Comparison of ENCODE assay signal across 16 mouse cellular contexts in genomic region chr12:71373633-71374032, GRCm38 (mm10).
"Had no signal": no experiment of that assay in that cellular context is flagged by ENCODE, and none has a peak within 500 bp of the region (broad histone marks: within the 10 kb centered on the region; RNA-seq: fewer than 3 reads in every experiment).

No protein-coding gene starts in this region.

- H3K4me2 ChIP-seq: limb, embryonic 13.5 days; liver, embryonic 11.5 days; lung, embryonic 14.5 days had no signal

- ATAC-seq: inflammation-experienced regulatory T-cells, adult 6 months; liver, postnatal 0 days; lung, postnatal 0 days had no signal

- DNase-seq: kidney, adult 11 months; kidney, adult 8-10 months; layer of hippocampus, adult 9-11 months; liver, postnatal 0 days; lung, embryonic 14.5 days; midbrain, embryonic 14.5 days; thymus, adult 18-20 months; thymus, postnatal 36 days had no signal

- H3K4me3 ChIP-seq: layer of hippocampus, adult 2 months; limb, embryonic 13.5 days; midbrain, embryonic 10.5 days had no signal

- H3K9me3 ChIP-seq: limb, embryonic 13.5 days; midbrain, embryonic 10.5 days had no signal

- H3K9ac ChIP-seq: limb, embryonic 13.5 days; liver, embryonic 14.5 days; liver, postnatal 0 days; lung, embryonic 14.5 days had no signal

- H3K36me3 ChIP-seq: limb, embryonic 13.5 days; midbrain, embryonic 10.5 days had no signal

- H3K27ac ChIP-seq: layer of hippocampus, adult 2 months; limb, embryonic 13.5 days; liver, embryonic 14.5 days; macrophage; midbrain, embryonic 10.5 days had no signal
